Mouse (Mus musculus): ENCODE measurements around the gene Hpgds.

Hpgds gene

GRCm38 (mm10) chr6:65144621-65145205 lies at the start of gene Hpgds:
Hpgds (minus strand) TSS chr6:65144908.
- peak; percentile 67 to 89 for DNase-seq (ENCODE audit: low spot score in 2 of 2)

- no peak for DNase-seq (ENCODE audit: low spot score in 2 of 2)
Measured at GRCm38 (mm10) chr6:65164977-65165376, 20.3 kb upstream of the Hpgds start.

GRCm38 (mm10) chr6:65164137-65164536 lies 19.4 kb upstream of the Hpgds start:
- DNase-seq (ENCODE audit: low spot score in 2 of 2), result no peak

GRCm38 (mm10) chr6:65159381-65159942 lies 14.8 kb upstream of the Hpgds start:
- no peak for DNase-seq (ENCODE audit: low spot score in 2 of 2)

GRCm38 (mm10) chr6:65157042-65157441 lies 12.3 kb upstream of the Hpgds start:
- DNase-seq (ENCODE audit: low spot score in 2 of 2), result no peak

GRCm38 (mm10) chr6:65153570-65153969 lies 8.9 kb upstream of the Hpgds start:
- no peak for DNase-seq (ENCODE audit: low spot score in 2 of 2)

- DNase-seq (ENCODE audit: low spot score in 2 of 2), result no peak
Measured at GRCm38 (mm10) chr6:65150703-65151102, 6.0 kb upstream of the Hpgds start.

GRCm38 (mm10) chr6:65146363-65146762 lies 1.7 kb upstream of the Hpgds start:
- DNase-seq (ENCODE audit: low spot score in 2 of 2), result no peak

- no peak for DNase-seq (ENCODE audit: low spot score in 2 of 2)
Measured at GRCm38 (mm10) chr6:65142316-65142715, 2.4 kb downstream of the Hpgds start.

- peak; percentile 74 to 75 for DNase-seq (ENCODE audit: low spot score in 2 of 2)
Measured at GRCm38 (mm10) chr6:65140750-65141243, 3.9 kb downstream of the Hpgds start.

GRCm38 (mm10) chr6:65140082-65140749 lies 4.5 kb downstream of the Hpgds start:
- peak in 1 of 2 experiments; percentile 49 for DNase-seq (ENCODE audit: low spot score in 2 of 2)

GRCm38 (mm10) chr6:65138243-65138642 lies 6.5 kb downstream of the Hpgds start:
- DNase-seq (ENCODE audit: low spot score in 2 of 2), result no peak

- DNase-seq (ENCODE audit: low spot score in 2 of 2), result no peak
Measured at GRCm38 (mm10) chr6:65137802-65138201, 6.9 kb downstream of the Hpgds start.

- no peak for DNase-seq (ENCODE audit: low spot score in 2 of 2)
Measured at GRCm38 (mm10) chr6:65132376-65132775, 12.3 kb downstream of the Hpgds start.

- DNase-seq (ENCODE audit: low spot score in 2 of 2), result peak in 1 of 2 experiments; percentile 63
Measured at GRCm38 (mm10) chr6:65126074-65126726, 18.5 kb downstream of the Hpgds start.

- no peak for DNase-seq (ENCODE audit: low spot score in 2 of 2)
Measured at GRCm38 (mm10) chr6:65117540-65117939, 27.2 kb downstream of the Hpgds start.

GRCm38 (mm10) chr6:65114902-65115301 lies 29.8 kb downstream of the Hpgds start:
- DNase-seq (ENCODE audit: low spot score in 2 of 2), result no peak

GRCm38 (mm10) chr6:65079139-65079538 lies 65.6 kb downstream of the Hpgds start:
- DNase-seq (ENCODE audit: low spot score in 2 of 2), result no peak

GRCm38 (mm10) chr6:65075201-65075600 lies 69.5 kb downstream of the Hpgds start:
- DNase-seq (ENCODE audit: low spot score in 2 of 2), result no peak

All from natural killer cell, adult 2 months (primary cell).